Mouse (Mus musculus): ENCODE results near the gene Cbx7. TPM values are rescaled to one million over a fixed set of nuclear protein-coding genes. Genes with fewer than 3 reads are reported as not detected.

Cbx7 gene
- total and polyA plus RNA-seq, 2 experiments from 2014 or later: 2.9 to 9.5 TPM

GRCm38 (mm10) chr15:79873995-79874394 lies 96.9 kb downstream of the Cbx7 start:
- Histone ChIP-seq H3K9ac (replicated peaks; ENCODE audit: low read length) (no peak overlapping the region), H3K4me2 (ENCODE audit: low read depth, low read length) (no peak overlapping the region), H3K27ac (no peak overlapping the region), H3K36me3 (ENCODE audit: insufficient read depth, low read length) (no peaks in the 10 kb centered on the region), H3K27me3 (ENCODE audit: insufficient read depth, low read length) (no peaks in the 10 kb centered on the region), H3K9me3 (ENCODE audit: low read length) (no peaks in the 10 kb centered on the region), H3K4me3 (ENCODE audit: low read length) (no peak overlapping the region), H3K4me1 (ENCODE audit: insufficient read depth, low read length) (no peaks in the 10 kb centered on the region)
- DNase-seq (ENCODE audit: low spot score): no peak
- no peak for TF ChIP-seq CTCF (IDR thresholded peaks at IDR 0.05; ENCODE audit: low read depth)
- 73% methylated on average over 2 of the region's 2 CpGs for WGBS
- ATAC-seq: no peak

GRCm38 (mm10) chr15:79873545-79873944 lies 97.4 kb downstream of the Cbx7 start:
- no peak overlapping the region for H3K4me3 ChIP-seq (ENCODE audit: low read length)
- H3K4me1 ChIP-seq (ENCODE audit: insufficient read depth, low read length): no peaks in the 10 kb centered on the region
- H3K4me2 ChIP-seq (ENCODE audit: low read depth, low read length): no peak overlapping the region
- DNase-seq (ENCODE audit: low spot score): no peak
- no peak for TF ChIP-seq CTCF (IDR thresholded peaks at IDR 0.05; ENCODE audit: low read depth)
- H3K9me3 ChIP-seq (ENCODE audit: low read length): no peaks in the 10 kb centered on the region
- H3K9ac ChIP-seq (replicated peaks; ENCODE audit: low read length): no peak overlapping the region
- ATAC-seq: no peak
- no peak overlapping the region for H3K27ac ChIP-seq
- WGBS: 87% methylated on average over 8 of the region's 8 CpGs
- no peaks in the 10 kb centered on the region for H3K27me3 ChIP-seq (ENCODE audit: insufficient read depth, low read length)
- H3K36me3 ChIP-seq (ENCODE audit: insufficient read depth, low read length): no peaks in the 10 kb centered on the region

- DNase-seq (ENCODE audit: low spot score) (no peak), ATAC-seq (no peak)
- Histone ChIP-seq H3K27ac (no peak overlapping the region), H3K9ac (replicated peaks; ENCODE audit: low read length) (no peak overlapping the region), H3K4me2 (ENCODE audit: low read depth, low read length) (no peak overlapping the region), H3K9me3 (ENCODE audit: low read length) (no peaks in the 10 kb centered on the region), H3K4me3 (ENCODE audit: low read length) (no peak overlapping the region), H3K36me3 (ENCODE audit: insufficient read depth, low read length) (no peaks in the 10 kb centered on the region), H3K27me3 (ENCODE audit: insufficient read depth, low read length) (no peaks in the 10 kb centered on the region), H3K4me1 (ENCODE audit: insufficient read depth, low read length) (no peaks in the 10 kb centered on the region)
- WGBS: 89% methylated on average over 3 of the region's 3 CpGs
- peak; percentile 18; the same call in 1 of the 2 replicates for TF ChIP-seq CTCF (IDR thresholded peaks at IDR 0.05; ENCODE audit: low read depth)
Measured at GRCm38 (mm10) chr15:79867260-79868002, 103.5 kb downstream of the Cbx7 start.

Small RNA genes within 50 kb of the gene (microRNA-seq; reads per million reads assigned to microRNA genes)
- gene Mir7213: 0.88 to 1.1 reads per million in 2 experiments

Other genes with a start within 250 kb of the Cbx7 start
- gene Sun2, start 228.6 kb downstream of the Cbx7 start, total RNA-seq (2014; rRNA removed): 43.6 and 45.4 TPM in 2 replicates
- gene Sun2, start 228.6 kb downstream of the Cbx7 start, polyA plus RNA-seq (2015; fragmentation: Nextera tagmentation; extraction: Ambion mirVana): 4.5 and 5.5 TPM in 2 replicates
- 42.7 and 50.3 TPM in 2 replicates for gene Dnal4, start 193.3 kb downstream of the Cbx7 start, total RNA-seq (2014; rRNA removed)
- gene Dnal4, start 193.3 kb downstream of the Cbx7 start, polyA plus RNA-seq (2015; fragmentation: Nextera tagmentation; extraction: Ambion mirVana): 54.0 and 56.7 TPM in 2 replicates
- gene Nptxr, start 166.4 kb downstream of the Cbx7 start, total RNA-seq (2014; rRNA removed): 226 and 245 TPM in 2 replicates
- 59.9 and 68.5 TPM in 2 replicates for gene Nptxr, start 166.4 kb downstream of the Cbx7 start, polyA plus RNA-seq (2015; fragmentation: Nextera tagmentation; extraction: Ambion mirVana)
- 5.4 and 12.6 TPM in 2 replicates for gene Npcd, start 136.9 kb downstream of the Cbx7 start, total RNA-seq (2014; rRNA removed)
- gene Npcd, start 136.9 kb downstream of the Cbx7 start, polyA plus RNA-seq (2015; fragmentation: Nextera tagmentation; extraction: Ambion mirVana): 2.4 and 2.7 TPM in 2 replicates
- 92.4 and 107 TPM in 2 replicates for gene Cbx6, start 136.4 kb downstream of the Cbx7 start, total RNA-seq (2014; rRNA removed)
- gene Cbx6, start 136.4 kb downstream of the Cbx7 start, polyA plus RNA-seq (2015; fragmentation: Nextera tagmentation; extraction: Ambion mirVana): 51.6 and 56.6 TPM in 2 replicates
- gene Apobec3, start 79.5 kb downstream of the Cbx7 start, total RNA-seq (2014; rRNA removed): 3.5 and 5.3 TPM in 2 replicates
- gene Apobec3, start 79.5 kb downstream of the Cbx7 start, polyA plus RNA-seq (2015; fragmentation: Nextera tagmentation; extraction: Ambion mirVana): 3.9 and 4.5 TPM in 2 replicates
- gene Pdgfb, start 43.9 kb upstream of the Cbx7 start, total RNA-seq (2014; rRNA removed): 31.0 and 33.4 TPM in 2 replicates
- gene Pdgfb, start 43.9 kb upstream of the Cbx7 start, polyA plus RNA-seq (2015; fragmentation: Nextera tagmentation; extraction: Ambion mirVana): 8.3 and 9.5 TPM in 2 replicates
- gene Syngr1, start 120.2 kb upstream of the Cbx7 start, total RNA-seq (2014; rRNA removed): 155 and 157 TPM in 2 replicates
- 73.4 and 78.6 TPM in 2 replicates for gene Syngr1, start 120.2 kb upstream of the Cbx7 start, polyA plus RNA-seq (2015; fragmentation: Nextera tagmentation; extraction: Ambion mirVana)
- gene Rpl3, start 120.7 kb upstream of the Cbx7 start, total RNA-seq (2014; rRNA removed): 599 and 600 TPM in 2 replicates
- gene Rpl3, start 120.7 kb upstream of the Cbx7 start, polyA plus RNA-seq (2015; fragmentation: Nextera tagmentation; extraction: Ambion mirVana): 527 and 544 TPM in 2 replicates
- gene Tab1, start 162.0 kb upstream of the Cbx7 start, total RNA-seq (2014; rRNA removed): 55.0 and 58.6 TPM in 2 replicates
- 26.5 and 27.9 TPM in 2 replicates for gene Tab1, start 162.0 kb upstream of the Cbx7 start, polyA plus RNA-seq (2015; fragmentation: Nextera tagmentation; extraction: Ambion mirVana)
- 99.6 and 106 TPM in 2 replicates for gene Mgat3, start 202.6 kb upstream of the Cbx7 start, total RNA-seq (2014; rRNA removed)
- 13.2 and 13.5 TPM in 2 replicates for gene Mgat3, start 202.6 kb upstream of the Cbx7 start, polyA plus RNA-seq (2015; fragmentation: Nextera tagmentation; extraction: Ambion mirVana)

All from hindbrain, postnatal 0 days (tissue).